In the genomic region with DNA sequence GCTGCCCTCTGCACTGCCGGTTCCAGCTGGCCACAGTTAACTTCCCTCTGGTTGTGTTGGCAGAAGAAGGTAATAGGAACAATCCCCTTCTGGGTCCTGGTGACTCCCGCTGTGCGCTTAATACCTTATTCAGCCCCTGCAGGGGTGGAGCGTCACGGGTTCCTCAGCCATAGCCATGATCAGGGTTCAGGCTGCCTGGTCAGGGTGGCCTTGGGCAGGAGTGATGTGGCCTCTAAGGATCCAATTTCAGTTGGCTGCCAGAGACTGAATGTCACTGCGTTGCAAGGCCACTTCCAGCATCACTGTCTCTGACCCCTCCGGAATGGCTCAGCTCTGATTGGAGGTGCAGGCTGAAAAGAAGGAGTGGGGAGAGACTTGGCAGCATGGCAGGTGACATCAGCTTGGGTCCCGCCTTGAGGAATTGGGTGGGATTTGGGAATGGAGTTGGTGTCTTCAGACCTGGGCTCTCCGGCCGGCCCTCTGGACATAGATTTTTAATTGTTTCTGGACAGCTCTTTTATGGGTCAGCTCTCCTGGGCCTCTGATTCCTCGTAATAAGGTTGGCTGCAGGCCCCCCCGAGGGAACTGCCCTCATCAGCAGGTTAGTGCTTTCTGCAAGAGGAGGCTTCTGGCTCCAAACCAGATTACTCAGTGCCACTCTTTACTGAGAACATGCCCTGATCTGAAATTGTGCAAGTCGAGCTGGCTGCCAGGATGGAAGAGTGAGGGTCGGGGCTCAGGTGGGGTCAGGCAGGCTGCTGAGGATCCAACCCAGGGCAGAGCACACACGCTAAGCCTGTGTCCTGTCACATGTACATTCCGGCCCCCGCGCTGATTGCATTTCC, we compare ENCODE assay signal across 7 mouse cellular contexts. TPM values are rescaled to one million over a fixed set of nuclear protein-coding genes. Genes with fewer than 3 reads are reported as not detected.
DNase-seq lines count a peak whose midpoint lies in the region; ATAC-seq and TF ChIP-seq lines count a peak whose summit lies in the region.

No protein-coding gene starts in this region.

- H3K9me3 ChIP-seq in kidney, embryonic 14.5 days (ENCODE audit: control insufficient read depth, low read length), result no peaks in the 10 kb centered on the region
- no peaks in the 10 kb centered on the region for H3K9me3 ChIP-seq in stomach, embryonic 15.5 days

- DNase-seq in retina, postnatal 1 day, result peak; percentile 39
- DNase-seq in retina, embryonic 14.5 days (ENCODE audit: low spot score), result no peak
- peak; percentile 44 for DNase-seq in cerebellum, adult 11 months
- peak; percentile 63 to 68 for DNase-seq in heart, adult 2 months
- DNase-seq in layer of hippocampus, adult 9-10 months (ENCODE audit: low spot score), result no peak

- intact Hi-C loops in heart, adult 2 months (cut with DNase I), result loop anchor here (5.0 kb wide), 1 partner anchor 39 kb away; no protein-coding TSS in a partner anchor

- 35% methylated on average over 18 of the region's 18 CpGs for WGBS in heart, adult 2 months
- WGBS in kidney, embryonic 14.5 days, result 33% methylated on average over 18 of the region's 18 CpGs
- WGBS in stomach, embryonic 15.5 days, result 54% methylated on average over 18 of the region's 18 CpGs

- H3K9ac ChIP-seq in heart, adult 2 months (ENCODE audit: low read depth, low read length), result peak overlapping the region; percentile 28
- no peak overlapping the region for H3K9ac ChIP-seq in kidney, embryonic 14.5 days (ENCODE audit: low read depth, low read length)
- H3K9ac ChIP-seq in stomach, embryonic 15.5 days, result no peak overlapping the region

- ATAC-seq in kidney, embryonic 14.5 days (ENCODE audit: low FRiP score, low TSS enrichment), result peak; percentile 17; the same call in 1 of the 2 replicates
- ATAC-seq in stomach, embryonic 15.5 days (ENCODE audit: insufficient read depth, low FRiP score, low read depth), result no peak

- 0 out of 2 replicates have a peak overlapping the region, but pooled peaks have one; percentile 19 for H3K4me2 ChIP-seq in kidney, embryonic 14.5 days (replicated peaks; ENCODE audit: low read depth, low read length)
- H3K4me2 ChIP-seq in stomach, embryonic 15.5 days, result no peak overlapping the region

- no peak for TF ChIP-seq CTCF in heart, adult 2 months (IDR thresholded peaks at IDR 0.05)

- H3K27me3 ChIP-seq in heart, adult 2 months (ENCODE audit: control insufficient read depth, insufficient read depth, low read length), result no peaks in the 10 kb centered on the region
- no peaks in the 10 kb centered on the region for H3K27me3 ChIP-seq in kidney, embryonic 14.5 days (ENCODE audit: control insufficient read depth, insufficient read depth, low read length)
- no peaks in the 10 kb centered on the region for H3K27me3 ChIP-seq in stomach, embryonic 15.5 days (replicated peaks)

- H3K79me2 ChIP-seq in heart, adult 2 months (replicated peaks; ENCODE audit: control insufficient read depth, insufficient read depth, low read length), result peaks cover 2% of the 10 kb centered on the region; the same call in 1 of the 2 replicates

- 0 out of 2 replicates have a peak, but pooled peaks have one; percentile 48 for TF ChIP-seq EP300 in heart, adult 2 months (IDR thresholded peaks at IDR 0.05; ENCODE audit: insufficient read depth, low read depth, low read length)

- H3K36me3 ChIP-seq in heart, adult 2 months (ENCODE audit: control insufficient read depth, insufficient read depth, low read length), result peaks cover 6% of the 10 kb centered on the region; the same call in 1 of the 2 replicates
- no peaks in the 10 kb centered on the region for H3K36me3 ChIP-seq in kidney, embryonic 14.5 days (ENCODE audit: control insufficient read depth, insufficient read depth, low read length)
- H3K36me3 ChIP-seq in stomach, embryonic 15.5 days, result no peaks in the 10 kb centered on the region

- H3K27ac ChIP-seq in heart, adult 2 months, result peak overlapping the region; percentile 79
- H3K27ac ChIP-seq in kidney, embryonic 14.5 days (ENCODE audit: low read depth, low read length), result peak overlapping the region; percentile 30; the same call in 1 of the 2 replicates
- peak overlapping the region; percentile 70 for H3K27ac ChIP-seq in stomach, embryonic 15.5 days

- no peak overlapping the region for H3K4me3 ChIP-seq in heart, adult 2 months
- H3K4me3 ChIP-seq in kidney, embryonic 14.5 days (ENCODE audit: low read length), result no peak overlapping the region
- no peak overlapping the region for H3K4me3 ChIP-seq in stomach, embryonic 15.5 days (replicated peaks)

- peaks cover 26% of the 10 kb centered on the region for H3K4me1 ChIP-seq in heart, adult 2 months (ENCODE audit: control insufficient read depth, insufficient read depth, low read length)
- peaks cover 58% of the 10 kb centered on the region for H3K4me1 ChIP-seq in kidney, embryonic 14.5 days (ENCODE audit: control insufficient read depth, insufficient read depth, low read length)
- peaks cover 46% of the 10 kb centered on the region for H3K4me1 ChIP-seq in stomach, embryonic 15.5 days

- TF ChIP-seq POLR2A in heart, adult 2 months (IDR thresholded peaks at IDR 0.05; ENCODE audit: insufficient read depth, low read depth, low read length), result 0 out of 2 replicates have a peak, but pooled peaks have one; percentile 1

RNA-seq across cellular contexts. Expression of a gene that starts 10.8 kb away (rescaled TPM):
- 100 to 1,000 TPM in 1 of 2 experiments, 10 to 100 TPM in 1; 99.5 to 103 TPM for total RNA-seq in heart, adult 2 months (2021)
- 125 and 135 TPM in 2 replicates for polyA plus RNA-seq in heart, adult 2 months (2012; rRNA removed)
- 12.4 and 19.9 TPM in 2 replicates for polyA plus RNA-seq in kidney, embryonic 14.5 days (2014; fragmentation: Nextera tagmentation; extraction: Ambion mirVana)
- polyA plus RNA-seq in stomach, embryonic 15.5 days (2015; fragmentation: Nextera tagmentation; extraction: Ambion mirVana), result 19.9 and 20.7 TPM in 2 replicates

RNA-seq across cellular contexts. Expression of a gene that starts 37.4 kb away (rescaled TPM):
- 10 to 100 TPM; 40.5 to 43.8 TPM for total RNA-seq in heart, adult 2 months (2021)
- 38.5 TPM in 2 replicates for polyA plus RNA-seq in heart, adult 2 months (2012; rRNA removed)
- polyA plus RNA-seq in kidney, embryonic 14.5 days (2014; fragmentation: Nextera tagmentation; extraction: Ambion mirVana), result 14.2 and 17.5 TPM in 2 replicates
- 11.7 and 13.1 TPM in 2 replicates for polyA plus RNA-seq in stomach, embryonic 15.5 days (2015; fragmentation: Nextera tagmentation; extraction: Ambion mirVana)

RNA-seq across cellular contexts. Expression of a gene that starts 38.5 kb away (rescaled TPM):
- 1 to 10 TPM; 7.2 to 9.3 TPM for total RNA-seq in heart, adult 2 months (2021)
- polyA plus RNA-seq in heart, adult 2 months (2012; rRNA removed), result 15.9 and 16.3 TPM in 2 replicates
- 26.2 and 34.9 TPM in 2 replicates for polyA plus RNA-seq in kidney, embryonic 14.5 days (2014; fragmentation: Nextera tagmentation; extraction: Ambion mirVana)
- polyA plus RNA-seq in stomach, embryonic 15.5 days (2015; fragmentation: Nextera tagmentation; extraction: Ambion mirVana), result 28.2 and 30.6 TPM in 2 replicates

RNA-seq across cellular contexts. Expression of a gene that starts 47.8 kb away (rescaled TPM):
- 10 to 100 TPM; 18.4 to 20.3 TPM for total RNA-seq in heart, adult 2 months (2021)
- 19.4 and 20.2 TPM in 2 replicates for polyA plus RNA-seq in heart, adult 2 months (2012; rRNA removed)
- 24.3 and 28.7 TPM in 2 replicates for polyA plus RNA-seq in kidney, embryonic 14.5 days (2014; fragmentation: Nextera tagmentation; extraction: Ambion mirVana)
- polyA plus RNA-seq in stomach, embryonic 15.5 days (2015; fragmentation: Nextera tagmentation; extraction: Ambion mirVana), result 60.4 and 61.5 TPM in 2 replicates

Comparison
In these comparisons a context has a peak if more than half of its experiments do, and no peak if none do; other contexts are left out.
1. DNase-seq: peak in retina, postnatal 1 day (single experiment), cerebellum, adult 11 months (single experiment) and heart, adult 2 months (2 of 2); none in retina, embryonic 14.5 days (single experiment) and layer of hippocampus, adult 9-10 months (single experiment).
2. Peak in every context shown above with its lines, with median percentiles within 50 percentile points of each other: H3K27ac ChIP-seq.